Mouse (Mus musculus) MEL (cell line): Measurements from ENCODE around the gene Hist2h4. TPM values are rescaled to one million over a fixed set of nuclear protein-coding genes. Genes with fewer than 3 reads are reported as not detected.
"Not testable (repeated sequence)": the region's sequence is repeated elsewhere in the genome, so short reads cannot be mapped to it uniquely, and the experiment has no call there.

ENCODE experiments used
- DNase-seq: peaks from one replicate; pipeline ENCODE4 v3.0.0; 2011; ENCODE audit warnings: low read depth, low spot score
- H3K27ac ChIP-seq: 2 replicates; pipeline ENCODE4 v1.5.1; 2012; ENCODE audit warnings: low read depth, mild to moderate bottlenecking, control low read depth, low read length, moderate library complexity; ENCODE audit not compliant: control insufficient read depth
- H3K27me3 ChIP-seq, 2 experiments: fragments of 150-350 bp in 1 of 2; sonication (generic) in 1 of 2; 2 replicates each; pipeline ENCODE4 v1.6.1; 2012; ENCODE audit warnings: low read length in 2 of 2, mild to moderate bottlenecking in 2 of 2, improper control_type of control experiment in 1 of 2, moderate library complexity in 1 of 2; ENCODE audit not compliant: insufficient read depth in 2 of 2, control insufficient read depth in 1 of 2
- H3K36me3 ChIP-seq, 2 experiments: 2 replicates each; pipeline ENCODE4 v1.6.1; 2012 to 2014; ENCODE audit warnings: low read length in 2 of 2, improper control_type of control experiment in 1 of 2, inconsistent platforms in 1 of 2, mild to moderate bottlenecking in 1 of 2; ENCODE audit not compliant: insufficient read depth in 2 of 2, control insufficient read depth in 1 of 2
- H3K4me1 ChIP-seq, 2 experiments: fragments of 150-350 bp in 1 of 2; sonication (generic) in 1 of 2; 2 replicates each; pipeline ENCODE4 v1.6.1; 2012; ENCODE audit warnings: low read length in 2 of 2, improper control_type of control experiment in 1 of 2, mild to moderate bottlenecking in 1 of 2; ENCODE audit not compliant: insufficient read depth in 2 of 2, control insufficient read depth in 1 of 2
- H3K4me3 ChIP-seq, 2 experiments: fragments of 150-350 bp in 1 of 2; sonication (generic) in 1 of 2; 2 replicates each; pipeline ENCODE4 v1.5.1; 2012; ENCODE audit warnings: low read depth in 2 of 2, low read length in 2 of 2, mild to moderate bottlenecking in 2 of 2, moderate library complexity in 2 of 2, control low read depth in 1 of 2, improper control_type of control experiment in 1 of 2; ENCODE audit not compliant: control insufficient read depth in 1 of 2, insufficient read depth in 1 of 2
- H3K79me2 ChIP-seq: 2 replicates; pipeline ENCODE4 v1.6.1; 2012; ENCODE audit warnings: mild to moderate bottlenecking, low read length, moderate library complexity; ENCODE audit not compliant: control insufficient read depth, poor library complexity, insufficient read depth
- H3K9ac ChIP-seq: 2 replicates; pipeline ENCODE4 v1.6.1; 2012; ENCODE audit warnings: low read depth, mild to moderate bottlenecking, control low read depth, low read length, moderate library complexity; ENCODE audit not compliant: control insufficient read depth, poor library complexity, severe bottlenecking
- H3K9me3 ChIP-seq: fragments of 150-350 bp; sonication (generic); replicated peaks from 2 replicates; pipeline ENCODE4 v1.6.1; 2012; ENCODE audit warnings: mild to moderate bottlenecking, low read length, improper control_type of control experiment, moderate library complexity; ENCODE audit not compliant: insufficient read depth
- BHLHE40 ChIP-seq: IDR thresholded peaks from 2 replicates; pipeline ENCODE4 v1.6.1; 2012; ENCODE audit warnings: low read depth, mild to moderate bottlenecking, inconsistent platforms, low read length, improper control_type of control experiment, borderline replicate concordance
- E2F4 ChIP-seq: IDR thresholded peaks from 2 replicates; pipeline ENCODE4 v1.6.1; 2011; ENCODE audit warnings: low read depth, low read length, improper control_type of control experiment, borderline replicate concordance
- GATA1 ChIP-seq: IDR thresholded peaks from 2 replicates; pipeline ENCODE4 v1.6.1; 2011; ENCODE audit warnings: low read depth, low read length, improper control_type of control experiment
- JUND ChIP-seq: IDR thresholded peaks from 2 replicates; pipeline ENCODE4 v1.6.1; 2011; ENCODE audit warnings: low read depth, mild to moderate bottlenecking, improper control_type of control experiment, low read length
- NELFE ChIP-seq: IDR thresholded peaks from 2 replicates; pipeline ENCODE4 v1.6.1; 2011; ENCODE audit warnings: low read depth, low read length, improper control_type of control experiment
- POLR2A ChIP-seq, 2 experiments: IDR thresholded peaks; 2 replicates each; pipeline ENCODE4 v1.6.1; 2011 to 2012; ENCODE audit warnings: low read length in 2 of 2, mild to moderate bottlenecking in 2 of 2, control low read depth in 1 of 2, improper control_type of control experiment in 1 of 2, low read depth in 1 of 2, moderate library complexity in 1 of 2; ENCODE audit not compliant: control insufficient read depth in 1 of 2, insufficient read depth in 1 of 2, poor library complexity in 1 of 2
- POLR2AphosphoS2 ChIP-seq: IDR thresholded peaks from 2 replicates; pipeline ENCODE4 v1.6.1; 2011; ENCODE audit warnings: low read length, improper control_type of control experiment
- POLR2AphosphoS5 ChIP-seq: IDR thresholded peaks from 2 replicates; pipeline ENCODE4 v1.6.1; 2012; ENCODE audit warnings: low read depth, borderline replicate concordance, mild to moderate bottlenecking, inconsistent platforms, low read length, moderate library complexity, mixed read lengths
- TBP ChIP-seq: IDR thresholded peaks from 2 replicates; pipeline ENCODE4 v1.8.0; 2011; ENCODE audit warnings: low read depth, low read length, improper control_type of control experiment
- TCF12 ChIP-seq: IDR thresholded peaks from 2 replicates; pipeline ENCODE4 v1.6.1; 2014; ENCODE audit warnings: low read depth, mild to moderate bottlenecking, inconsistent platforms, low read length, improper control_type of control experiment, moderate library complexity
- UBTF ChIP-seq: IDR thresholded peaks from 2 replicates; pipeline ENCODE4 v1.6.1; 2012; ENCODE audit warnings: low read depth, mild to moderate bottlenecking, inconsistent platforms, low read length, improper control_type of control experiment, moderate library complexity, borderline replicate concordance; ENCODE audit not compliant: insufficient read depth
- polyA plus RNA-seq, 2 experiments: library from polyadenylated mRNA; stranded (reverse) in 1 of 2; unstranded in 1 of 2; fragments of >175 nt in 1 of 2; fragments of >200 nt in 1 of 2; gene quantifications; 2 replicates each; pipeline versions ENCODE4 v1.2.1 to v1.2.4; 2012; ENCODE audit warnings: low replicate concordance in 2 of 2, low read depth in 1 of 2; ENCODE audit not compliant: insufficient read length in 2 of 2, insufficient read depth in 1 of 2, missing spikeins in 1 of 2
- total RNA-seq: library from RNA; depleted of rRNA; stranded (reverse); fragments of 300-350 nt; gene quantifications from 2 replicates; pipeline ENCODE4 v1.2.3, GENCODE M21; 2012

Hist2h4 gene
- total and polyA plus RNA-seq, 3 experiments = 1.5 to 195 TPM; not detected in 1

DNA sequence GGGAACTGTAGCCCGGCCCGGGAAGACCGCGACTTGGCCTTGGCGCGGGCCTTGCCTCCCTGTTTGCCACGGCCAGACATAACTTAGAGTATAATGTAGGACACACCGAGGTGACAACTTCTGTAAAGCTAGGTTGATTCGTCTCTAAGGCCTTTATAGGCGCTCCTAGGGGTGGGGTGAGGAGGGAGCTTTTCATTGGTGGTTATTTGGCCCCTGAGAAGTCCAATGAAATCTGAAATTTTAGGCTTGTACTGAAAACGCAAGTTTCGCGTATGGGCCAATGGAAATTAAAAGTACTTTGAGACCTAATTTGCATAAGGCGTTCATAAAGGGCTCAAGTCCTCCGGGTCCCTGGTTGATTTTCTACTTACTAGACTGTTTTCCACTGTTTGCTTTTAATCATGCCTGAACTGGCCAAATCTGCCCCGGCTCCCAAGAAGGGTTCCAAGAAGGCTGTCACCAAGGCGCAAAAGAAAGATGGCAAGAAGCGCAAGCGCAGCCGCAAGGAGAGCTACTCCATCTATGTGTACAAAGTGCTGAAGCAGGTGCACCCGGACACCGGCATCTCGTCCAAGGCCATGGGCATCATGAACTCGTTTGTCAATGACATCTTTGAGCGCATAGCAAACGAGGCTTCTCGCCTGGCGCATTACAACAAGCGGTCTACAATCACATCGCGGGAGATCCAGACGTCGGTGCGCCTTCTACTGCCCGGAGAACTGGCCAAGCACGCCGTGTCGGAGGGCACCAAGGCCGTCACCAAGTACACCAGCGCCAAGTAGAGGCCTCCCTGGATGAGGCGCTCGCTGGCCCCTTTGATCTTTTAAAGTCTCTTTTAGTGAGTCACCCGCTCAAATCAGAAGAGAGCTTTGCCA lies 42.1 kb downstream of the Hist2h4 start, which contains the start of the genes Hist2h2ac and Hist2h2be:
Gene Hist2h2ac, minus strand, starts transcription at position 116 of the 875 bp plus-strand sequence.
Gene Hist2h2be, plus strand, starts transcription at position 355 of the 875 bp plus-strand sequence.
- Histone ChIP-seq H3K79me2 (peaks cover 18% of the 10 kb centered on the region; the same call in 1 of the 2 replicates), H3K27ac (peak within 1 kb of the TSS; percentile 99), H3K9me3 (no peaks in the 10 kb centered on the region), H3K9ac (peak within 1 kb of the TSS; percentile 88), H3K36me3 (peaks cover 0 to 44% of the 10 kb centered on the region in 2 experiments; a peak in 2 of 4 replicates), H3K4me3 (peak within 1 kb of the TSS; percentile 58 to 70), H3K27me3 (no peaks in the 10 kb centered on the region), H3K4me1 (peaks cover 8 to 33% of the 10 kb centered on the region in 2 experiments)
- peak; percentile 100 for DNase-seq
- TF ChIP-seq POLR2A (IDR thresholded peaks at IDR 0.05; ENCODE audit: control insufficient read depth in 1 of 2, insufficient read depth in 1 of 2, low read depth in 1 of 2, low read length in 2 of 2, poor library complexity in 1 of 2) (peak; percentile 81 to 100), POLR2AphosphoS5 (peak; percentile 99; the same call in 1 of the 2 replicates), NELFE (no peak), UBTF (peak; percentile 96), E2F4 (no peak), TBP (peak; percentile 99), GATA1 (peak; percentile 51; the same call in 1 of the 2 replicates), TCF12 (no peak), BHLHE40 (no peak), POLR2AphosphoS2 (no peak), JUND (no peak)

DNA sequence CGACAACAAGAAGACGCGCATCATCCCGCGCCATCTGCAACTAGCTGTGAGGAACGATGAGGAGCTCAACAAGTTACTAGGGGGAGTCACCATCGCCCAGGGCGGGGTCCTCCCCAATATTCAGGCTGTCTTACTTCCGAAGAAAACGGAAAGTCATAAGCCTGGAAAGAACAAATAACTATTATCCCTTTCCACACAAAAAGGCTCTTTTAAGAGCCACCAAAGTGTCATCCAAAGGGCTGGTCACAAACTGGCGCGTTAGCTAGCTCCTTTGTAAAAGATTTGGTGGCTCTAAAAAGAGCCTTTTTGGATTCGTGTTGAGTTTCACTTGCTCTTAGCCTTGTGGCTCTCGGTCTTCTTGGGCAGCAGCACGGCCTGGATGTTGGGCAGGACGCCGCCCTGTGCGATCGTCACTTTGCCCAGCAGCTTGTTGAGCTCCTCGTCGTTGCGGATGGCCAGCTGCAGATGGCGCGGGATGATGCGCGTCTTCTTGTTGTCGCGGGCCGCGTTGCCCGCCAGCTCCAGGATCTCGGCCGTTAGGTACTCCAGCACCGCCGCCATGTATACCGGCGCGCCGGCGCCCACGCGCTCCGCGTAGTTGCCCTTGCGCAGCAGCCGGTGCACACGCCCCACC lies 42.9 kb downstream of the Hist2h4 start:
- peak; percentile 95 for DNase-seq
- Histone ChIP-seq H3K9ac (peak overlapping the region; percentile 88), H3K79me2 (peaks cover 18% of the 10 kb centered on the region; the same call in 1 of the 2 replicates), H3K4me1 (peaks cover 2 to 26% of the 10 kb centered on the region in 2 experiments; a peak in 3 of 4 replicates), H3K4me3 (peak overlapping the region; percentile 40 to 68), H3K27ac (peak overlapping the region; percentile 99), H3K36me3 (peaks cover 0 to 37% of the 10 kb centered on the region in 2 experiments; a peak in 2 of 4 replicates)
- not testable (repeated sequence) for H3K9me3 ChIP-seq, H3K27me3 ChIP-seq
- TF ChIP-seq POLR2A (IDR thresholded peaks at IDR 0.05; ENCODE audit: control insufficient read depth in 1 of 2, insufficient read depth in 1 of 2, low read depth in 1 of 2, low read length in 2 of 2, poor library complexity in 1 of 2) = peak; percentile 79 to 99; a peak in 3 of 4 replicates
- TF ChIP-seq POLR2AphosphoS5 = peak; percentile 99
